Mouse (Mus musculus) C3H10T1/2 (cell line): ENCODE measurements around the gene Krtap4-7. TPM values are rescaled to one million over a fixed set of nuclear protein-coding genes. Genes with fewer than 3 reads are reported as not detected.

ENCODE experiments used
- polyA plus RNA-seq, 2 experiments: library from polyadenylated mRNA; unstranded; fragments of >200 nt; fragmentation: generic; extraction: Trizol; gene quantifications; one replicate each; pipeline ENCODE4 v1.2.1; 2012; ENCODE audit warnings: missing spikeins in 2 of 2

The Krtap4-7 gene
- not detected for polyA plus RNA-seq

DNA sequence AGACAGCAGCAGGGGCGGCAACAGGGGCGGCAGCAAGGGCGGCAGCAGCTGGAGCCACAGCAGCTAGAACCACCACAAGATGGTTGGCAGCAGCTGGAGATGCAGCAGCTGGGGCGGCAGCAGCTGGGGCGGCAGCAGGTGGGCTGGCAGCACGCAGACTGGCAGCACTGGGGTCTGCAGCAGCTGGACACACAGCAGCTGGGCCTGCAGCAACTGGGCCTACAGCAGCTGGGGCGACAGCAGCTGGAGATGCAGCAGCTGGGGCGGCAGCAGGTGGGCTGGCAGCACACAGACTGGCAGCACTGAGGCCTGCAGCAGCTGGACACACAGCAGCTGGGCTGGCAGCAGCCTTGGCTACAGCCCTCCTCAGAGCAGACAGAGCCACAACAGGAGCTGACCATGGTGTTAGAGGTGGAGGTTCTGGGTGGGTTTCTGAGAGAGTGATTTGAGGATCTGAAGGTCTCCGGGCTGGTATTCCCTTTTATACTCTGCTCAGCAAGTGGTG is at the start of gene Krtap4-7:
Gene Krtap4-7, minus strand, starts transcription at position 455 of the 505 bp plus-strand sequence.

GRCm38 (mm10) chr11:99690463-99690862 is 46.6 kb upstream of the Krtap4-7 start, which contains the start of gene Gm14190:
Gene Gm14190, minus strand, starts transcription at chr11:99690740.

DNA sequence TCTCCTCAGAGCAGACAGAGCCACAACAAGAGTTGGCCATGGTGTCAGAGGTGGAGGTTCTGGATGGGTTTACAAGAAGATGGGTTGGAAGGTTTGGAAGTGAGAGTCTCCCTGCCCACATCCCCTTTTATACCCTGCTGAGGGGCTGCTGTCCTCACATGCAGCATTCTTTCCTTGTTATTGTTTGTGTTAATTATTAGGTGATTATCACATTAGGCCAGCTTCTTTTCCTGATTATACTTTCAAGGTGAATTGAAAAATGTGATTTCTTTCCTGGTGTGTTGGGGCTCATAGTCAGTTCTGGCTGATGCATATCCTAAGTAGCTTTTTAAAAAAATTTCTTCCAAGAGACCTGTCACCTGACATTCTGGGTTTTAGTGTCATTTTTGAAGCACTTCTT is 22.0 kb upstream of the Krtap4-7 start, which contains the start of gene Krtap4-6:
Gene Krtap4-6, minus strand, starts transcription at position 101 of the 400 bp plus-strand sequence.

DNA sequence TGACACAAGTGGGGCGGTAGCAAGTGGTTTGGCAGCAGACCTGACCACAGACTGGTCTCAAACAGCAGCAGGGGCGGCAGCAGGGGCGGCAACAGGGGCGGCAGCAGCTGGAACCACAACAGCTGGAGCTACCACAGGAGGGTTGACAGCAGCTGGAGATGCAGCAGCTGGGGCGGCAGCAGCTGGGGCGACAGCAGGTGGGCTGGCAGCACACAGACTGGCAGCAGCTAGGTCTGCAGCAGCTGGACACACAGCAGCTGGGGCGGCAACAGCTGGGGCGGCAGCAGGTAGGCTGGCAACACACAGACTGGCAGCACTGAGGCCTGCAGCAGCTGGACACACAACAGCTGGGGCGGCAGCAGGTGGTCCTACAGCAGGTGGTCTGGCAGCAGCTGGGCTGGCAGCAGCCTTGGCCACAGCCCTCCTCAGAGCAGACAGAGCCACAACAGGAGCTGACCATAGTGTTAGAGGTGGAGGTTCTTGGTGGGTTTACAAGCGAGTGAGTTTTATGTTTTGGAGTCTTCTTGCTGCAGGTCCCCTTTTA is 14.7 kb upstream of the Krtap4-7 start, which contains the start of gene Gm11563:
Gene Gm11563, minus strand, starts transcription at position 494 of the 544 bp plus-strand sequence.

DNA sequence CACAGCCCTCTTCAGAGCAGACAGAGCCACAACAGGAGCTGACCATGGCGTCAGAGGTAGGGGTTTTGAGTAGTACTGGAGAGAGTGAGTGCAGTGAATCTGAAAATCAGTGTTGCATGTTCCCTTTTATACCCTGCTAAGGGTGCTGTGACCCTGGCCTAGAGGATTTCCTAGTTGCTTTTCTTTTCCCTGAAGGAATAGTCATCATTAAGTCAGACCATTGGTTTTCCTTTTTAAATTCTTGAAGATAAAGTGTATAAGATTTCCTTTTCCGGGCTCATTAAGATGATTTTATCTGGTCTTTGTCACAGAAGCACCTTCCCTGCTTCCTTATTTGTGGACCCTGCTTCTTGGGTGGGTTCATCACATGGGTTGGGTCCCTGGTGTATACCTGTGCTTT is 6.2 kb upstream of the Krtap4-7 start, which contains the start of gene Gm11555:
Gene Gm11555, minus strand, starts transcription at position 101 of the 400 bp plus-strand sequence.

GRCm38 (mm10) chr11:99634653-99635134 is 9.2 kb downstream of the Krtap4-7 start, which contains the start of gene Krtap4-2:
Gene Krtap4-2, minus strand, starts transcription at chr11:99635084.

DNA sequence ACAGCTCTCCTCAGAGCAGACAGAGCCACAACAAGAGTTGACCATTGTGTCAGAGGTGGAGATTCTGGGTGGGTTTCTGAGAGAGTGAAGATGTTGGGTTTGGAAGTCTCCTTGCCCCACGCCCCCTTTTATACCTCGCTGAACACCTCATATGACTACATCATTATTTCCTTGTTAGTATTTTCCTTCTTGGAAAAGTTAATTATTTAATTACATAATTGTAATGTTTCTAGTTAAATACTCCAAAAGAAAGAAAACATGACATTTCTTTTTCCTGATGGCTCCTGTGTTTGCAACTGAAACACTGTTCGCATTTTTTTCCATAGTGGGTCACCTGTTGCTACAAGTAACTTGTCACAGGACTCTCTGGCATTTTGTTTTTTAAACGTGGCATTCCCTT is 15.8 kb downstream of the Krtap4-7 start, which contains the start of gene Krtap4-1:
Gene Krtap4-1, minus strand, starts transcription at position 101 of the 400 bp plus-strand sequence.

DNA sequence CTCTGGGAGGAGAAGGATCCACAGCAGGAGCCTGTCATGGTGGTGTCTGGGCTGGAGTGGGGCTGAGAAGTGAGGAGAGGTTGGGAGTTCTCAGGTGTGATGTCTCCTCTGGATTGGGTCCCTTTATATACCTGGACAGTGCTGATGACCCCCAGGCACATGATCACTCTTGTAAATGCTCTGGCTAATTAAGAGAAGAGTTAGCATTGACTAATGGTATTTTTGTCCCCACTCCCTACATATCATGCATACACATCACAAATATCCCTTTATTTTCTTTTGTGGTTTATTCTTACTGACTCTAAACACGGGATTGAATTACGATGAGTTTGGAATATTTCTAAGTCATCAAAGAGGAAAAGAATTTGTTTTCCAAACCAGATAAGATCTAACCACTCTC is 23.6 kb downstream of the Krtap4-7 start, which contains the start of gene Gm11562:
Gene Gm11562, minus strand, starts transcription at position 101 of the 400 bp plus-strand sequence.

GRCm38 (mm10) chr11:99614796-99615363 is 29.0 kb downstream of the Krtap4-7 start, which contains the start of gene Krtap2-4:
Gene Krtap2-4, minus strand, starts transcription at chr11:99614846.

GRCm38 (mm10) chr11:99610089-99610488 is 33.8 kb downstream of the Krtap4-7 start, which contains the start of gene Gm11937:
Gene Gm11937, minus strand, starts transcription at chr11:99610189.

DNA sequence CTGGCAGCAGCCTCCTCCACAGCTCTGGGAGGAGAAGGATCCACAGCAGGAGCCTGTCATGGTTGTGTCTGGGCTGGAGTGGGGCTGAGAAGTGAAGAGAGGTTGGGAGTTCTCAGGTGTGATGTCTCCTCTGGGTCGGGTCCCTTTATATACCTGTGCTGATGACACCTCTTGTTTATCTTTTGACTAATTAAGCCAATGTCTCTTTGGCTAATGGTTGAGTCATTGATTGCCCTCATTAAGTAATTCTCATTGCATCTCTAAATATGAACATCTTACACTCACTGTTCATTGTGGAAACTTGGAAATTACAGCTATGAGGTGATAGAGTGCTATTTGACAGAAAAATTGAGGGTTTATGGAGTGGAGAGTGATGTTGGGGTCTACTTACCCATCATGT is 40.7 kb downstream of the Krtap4-7 start, which contains the start of gene Gm11938:
Gene Gm11938, minus strand, starts transcription at position 101 of the 400 bp plus-strand sequence.

DNA sequence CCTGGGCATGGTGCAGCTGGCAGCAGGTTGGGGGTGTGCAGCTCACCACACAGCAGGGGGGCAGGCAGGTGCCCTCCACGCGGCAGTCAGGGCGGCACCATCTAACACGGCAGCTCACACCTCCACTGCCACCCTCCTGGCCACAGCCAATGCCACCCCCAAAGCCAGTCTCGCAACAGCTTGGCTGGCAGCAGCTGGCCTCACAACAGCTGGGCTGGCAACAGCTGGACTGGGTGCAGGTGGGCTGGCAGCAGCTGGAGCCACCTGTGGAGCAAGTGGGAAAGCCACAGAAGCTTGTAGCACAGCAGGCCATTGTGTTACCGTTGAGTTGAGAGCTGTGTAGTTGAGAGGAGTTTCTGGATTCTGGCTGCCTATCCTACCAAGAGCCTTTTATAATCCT is 46.1 kb downstream of the Krtap4-7 start, which contains the start of gene Krtap9-3:
Gene Krtap9-3, minus strand, starts transcription at position 364 of the 400 bp plus-strand sequence.

Other genes starting within 250 kb of the Krtap4-7 start
- gene Krt12, start 221.8 kb downstream of the Krtap4-7 start, polyA plus RNA-seq = not detected
- not detected for gene Krt20, start 205.9 kb downstream of the Krtap4-7 start, polyA plus RNA-seq
- gene Krt23, start 151.0 kb downstream of the Krtap4-7 start, polyA plus RNA-seq = not detected
- gene Krt39, start 122.8 kb downstream of the Krtap4-7 start, polyA plus RNA-seq = not detected
- gene Krt40, start 100.9 kb downstream of the Krtap4-7 start, polyA plus RNA-seq = not detected
- gene Krtap3-3, start 93.2 kb downstream of the Krtap4-7 start, polyA plus RNA-seq = not detected
- not detected for gene Krtap3-2, start 87.2 kb downstream of the Krtap4-7 start, polyA plus RNA-seq
- not detected for gene Gm11939, start 84.6 kb downstream of the Krtap4-7 start, polyA plus RNA-seq
- gene Krtap3-1, start 77.5 kb downstream of the Krtap4-7 start, polyA plus RNA-seq = not detected
- gene Krtap1-5, start 63.1 kb downstream of the Krtap4-7 start, polyA plus RNA-seq = under 1 TPM in 1 of 2 experiments, not detected in 1; 0.06 TPM
- gene Krtap1-4, start 60.4 kb downstream of the Krtap4-7 start, polyA plus RNA-seq = not detected
- gene Krtap1-3, start 52.8 kb downstream of the Krtap4-7 start, polyA plus RNA-seq = not detected
- gene Krtap9-3, start 46.0 kb downstream of the Krtap4-7 start, polyA plus RNA-seq = not detected
- not detected for gene Gm11938, start 40.8 kb downstream of the Krtap4-7 start, polyA plus RNA-seq
- gene Gm11937, start 33.9 kb downstream of the Krtap4-7 start, polyA plus RNA-seq = not detected
- gene Krtap2-4, start 29.2 kb downstream of the Krtap4-7 start, polyA plus RNA-seq = not detected
- gene Gm11562, start 23.7 kb downstream of the Krtap4-7 start, polyA plus RNA-seq = not detected
- not detected for gene Krtap4-1, start 15.9 kb downstream of the Krtap4-7 start, polyA plus RNA-seq
- gene Krtap4-2, start 9.0 kb downstream of the Krtap4-7 start, polyA plus RNA-seq = not detected
- gene Gm11555, start 6.1 kb upstream of the Krtap4-7 start, polyA plus RNA-seq = not detected
- not detected for gene Gm11563, start 14.9 kb upstream of the Krtap4-7 start, polyA plus RNA-seq
- gene Krtap4-6, start 21.9 kb upstream of the Krtap4-7 start, polyA plus RNA-seq = not detected
- not detected for gene Gm14190, start 46.7 kb upstream of the Krtap4-7 start, polyA plus RNA-seq
- not detected for gene Gm14180, start 90.2 kb upstream of the Krtap4-7 start, polyA plus RNA-seq
- gene Gm11595, start 128.8 kb upstream of the Krtap4-7 start, polyA plus RNA-seq = not detected
- not detected for gene Krtap4-8, start 136.6 kb upstream of the Krtap4-7 start, polyA plus RNA-seq
- gene Krtap4-9, start 141.1 kb upstream of the Krtap4-7 start, polyA plus RNA-seq = not detected
- not detected for gene Gm11596, start 149.4 kb upstream of the Krtap4-7 start, polyA plus RNA-seq
- gene Gm11569, start 154.8 kb upstream of the Krtap4-7 start, polyA plus RNA-seq = not detected
- gene Gm11554, start 160.4 kb upstream of the Krtap4-7 start, polyA plus RNA-seq = not detected
- gene Krtap4-13, start 165.8 kb upstream of the Krtap4-7 start, polyA plus RNA-seq = not detected
- gene Gm11564, start 171.6 kb upstream of the Krtap4-7 start, polyA plus RNA-seq = not detected
- gene 2300003K06Rik, start 194.0 kb upstream of the Krtap4-7 start, polyA plus RNA-seq = not detected
- not detected for gene Krtap4-16, start 207.5 kb upstream of the Krtap4-7 start, polyA plus RNA-seq
- not detected for gene Gm11568, start 213.8 kb upstream of the Krtap4-7 start, polyA plus RNA-seq
- gene Gm11559, start 220.4 kb upstream of the Krtap4-7 start, polyA plus RNA-seq = not detected
- not detected for gene Krtap9-1, start 229.3 kb upstream of the Krtap4-7 start, polyA plus RNA-seq
- not detected for gene Gm11567, start 235.1 kb upstream of the Krtap4-7 start, polyA plus RNA-seq